In the genomic region with DNA sequence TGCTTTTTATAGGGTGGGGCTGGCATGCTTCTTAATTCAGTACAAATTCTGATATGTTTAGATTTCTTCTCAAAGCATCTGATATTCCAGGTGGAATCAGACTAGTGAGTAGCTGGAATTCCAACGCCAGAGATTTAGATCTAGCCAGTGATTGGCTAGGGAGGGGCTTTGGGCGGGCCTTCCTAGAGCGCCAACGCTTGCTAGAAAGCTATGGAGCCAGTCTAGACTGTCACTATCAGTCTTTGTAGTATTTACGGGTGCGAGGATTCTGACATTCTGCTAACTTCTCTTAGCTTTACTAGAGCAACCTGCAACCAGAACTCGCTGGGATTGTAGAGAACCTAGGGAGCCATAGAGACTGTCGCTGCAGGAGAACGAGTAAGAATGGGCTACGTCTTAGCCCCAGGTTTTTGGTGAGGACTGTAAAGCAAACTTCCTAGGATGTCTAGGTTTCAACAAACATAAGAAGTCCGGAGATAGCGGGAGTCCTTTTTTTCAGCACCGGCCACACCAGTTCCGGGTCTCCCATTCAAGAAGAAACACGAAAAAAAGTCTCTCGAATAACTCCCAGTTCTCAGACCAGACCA, we compare ENCODE assay signal across 8 mouse cellular contexts. TPM values are rescaled to one million over a fixed set of nuclear protein-coding genes. Genes with fewer than 3 reads are reported as not detected.
A peak's percentile ranks its signal among the peaks of the same experiment; 100 is the strongest.
DNase-seq lines count a peak whose midpoint lies in the region; ATAC-seq and TF ChIP-seq lines count a peak whose summit lies in the region.

A gene (plus strand): TSS at position 218 of the 587 bp plus-strand sequence.

- H3K27ac ChIP-seq in heart, embryonic 15.5 days, result no peak within 1 kb of the TSS
- no peak within 1 kb of the TSS for H3K27ac ChIP-seq in cortical plate, adult 2 months (ENCODE audit: insufficient read depth, low read length)
- H3K27ac ChIP-seq in hindbrain, embryonic 14.5 days, result no peak within 1 kb of the TSS
- H3K27ac ChIP-seq in midbrain, embryonic 11.5 days (ENCODE audit: low read depth, low read length), result no peak within 1 kb of the TSS

- H3K36me3 ChIP-seq in heart, embryonic 15.5 days, result no peaks in the 10 kb centered on the region
- H3K36me3 ChIP-seq in hindbrain, embryonic 14.5 days (replicated peaks; ENCODE audit: control insufficient read depth, insufficient read depth), result no peaks in the 10 kb centered on the region
- no peaks in the 10 kb centered on the region for H3K36me3 ChIP-seq in midbrain, embryonic 11.5 days (ENCODE audit: control insufficient read depth, insufficient read depth, low read length)

- 1% methylated on average over 16 of the region's 16 CpGs for WGBS in heart, embryonic 15.5 days
- under 1% methylated on average over 16 of the region's 16 CpGs for WGBS in hindbrain, embryonic 14.5 days
- WGBS in midbrain, embryonic 11.5 days, result under 1% methylated on average over 16 of the region's 16 CpGs

- no peak for TF ChIP-seq CTCF in cortical plate, adult 2 months (IDR thresholded peaks at IDR 0.05; ENCODE audit: extremely low read depth, insufficient read depth, low read length)

- H3K4me2 ChIP-seq in heart, embryonic 15.5 days, result peak within 1 kb of the TSS; percentile 91
- H3K4me2 ChIP-seq in hindbrain, embryonic 14.5 days (replicated peaks), result peak within 1 kb of the TSS; percentile 82
- peak within 1 kb of the TSS; percentile 81 for H3K4me2 ChIP-seq in midbrain, embryonic 11.5 days

- intact Hi-C loops in heart, postnatal 25 days (cut with DNase I), result no loop called here

- no peak for ATAC-seq in heart, embryonic 15.5 days (replicated peaks; ENCODE audit: insufficient number of reproducible peaks, insufficient read depth, low FRiP score, low read depth)
- ATAC-seq in hindbrain, embryonic 14.5 days (ENCODE audit: low FRiP score), result peak; percentile 46; the same call in 1 of the 2 replicates
- ATAC-seq in midbrain, embryonic 11.5 days (ENCODE audit: low FRiP score), result 0 out of 2 replicates have a peak, but pooled peaks have one; percentile 35

- H3K9me3 ChIP-seq in heart, embryonic 15.5 days (replicated peaks), result no peaks in the 10 kb centered on the region
- H3K9me3 ChIP-seq in hindbrain, embryonic 14.5 days (ENCODE audit: control insufficient read depth, low read length), result no peaks in the 10 kb centered on the region
- no peaks in the 10 kb centered on the region for H3K9me3 ChIP-seq in midbrain, embryonic 11.5 days (ENCODE audit: control insufficient read depth, low read length)

- H3K9ac ChIP-seq in heart, embryonic 15.5 days, result peak within 1 kb of the TSS; percentile 11; the same call in 1 of the 2 replicates
- peak within 1 kb of the TSS; percentile 82 for H3K9ac ChIP-seq in hindbrain, embryonic 14.5 days
- peak within 1 kb of the TSS; percentile 18; the same call in 1 of the 2 replicates for H3K9ac ChIP-seq in midbrain, embryonic 11.5 days (ENCODE audit: low read length)

- DNase-seq in heart, postnatal 25 days (ENCODE audit: low spot score), result no peak
- peak; percentile 57 for DNase-seq in hindbrain, embryonic 14.5 days (ENCODE audit: low spot score)
- DNase-seq in left cerebral cortex, adult 8-10 months (ENCODE audit: low spot score in 2 of 2), result peak; percentile 14 to 30
- peak; percentile 92 for DNase-seq in midbrain, embryonic 11.5 days (ENCODE audit: low spot score, missing footprints)
- DNase-seq in spleen, adult 18-20 months, result no peak
- DNase-seq in B cell, adult 2 months, result no peak

- peaks cover 57% of the 10 kb centered on the region for H3K27me3 ChIP-seq in heart, embryonic 15.5 days
- H3K27me3 ChIP-seq in hindbrain, embryonic 14.5 days (ENCODE audit: control insufficient read depth, insufficient read depth, low read length), result peaks cover 32% of the 10 kb centered on the region
- peaks cover 24% of the 10 kb centered on the region for H3K27me3 ChIP-seq in midbrain, embryonic 11.5 days (ENCODE audit: control insufficient read depth, insufficient read depth, low read length)

- TF ChIP-seq POLR2A in cortical plate, adult 2 months (IDR thresholded peaks at IDR 0.05; ENCODE audit: extremely low read depth, insufficient read depth, low read length), result 0 out of 2 replicates have a peak, but pooled peaks have one; percentile 11

- H3K4me1 ChIP-seq in heart, embryonic 15.5 days (replicated peaks), result peaks cover 25% of the 10 kb centered on the region
- peaks cover 3% of the 10 kb centered on the region for H3K4me1 ChIP-seq in cortical plate, adult 2 months (ENCODE audit: control insufficient read depth, insufficient read depth, low read length)
- peaks cover 25% of the 10 kb centered on the region; the same call in 1 of the 2 replicates for H3K4me1 ChIP-seq in hindbrain, embryonic 14.5 days (replicated peaks; ENCODE audit: control insufficient read depth, insufficient read depth, low read length)
- H3K4me1 ChIP-seq in midbrain, embryonic 11.5 days (ENCODE audit: control insufficient read depth, insufficient read depth, low read length), result peaks cover 5% of the 10 kb centered on the region; the same call in 1 of the 2 replicates

- H3K4me3 ChIP-seq in heart, embryonic 15.5 days, result peak within 1 kb of the TSS; percentile 51
- H3K4me3 ChIP-seq in cortical plate, adult 2 months (ENCODE audit: insufficient read depth, low read length), result peak within 1 kb of the TSS; percentile 97
- H3K4me3 ChIP-seq in hindbrain, embryonic 14.5 days (replicated peaks; ENCODE audit: low read length), result peak within 1 kb of the TSS; percentile 57
- peak within 1 kb of the TSS; percentile 60 for H3K4me3 ChIP-seq in midbrain, embryonic 11.5 days (ENCODE audit: low read depth, low read length)

RNA-seq across cellular contexts. Expression of the gene that starts here (rescaled TPM):
- polyA plus RNA-seq in heart, embryonic 15.5 days (2015; fragmentation: Nextera tagmentation; extraction: Ambion mirVana), result 0.05 and 0.16 TPM in 2 replicates
- not detected for total RNA-seq in heart, postnatal 25 days (2021)
- polyA plus RNA-seq in cortical plate, adult 2 months (2012; rRNA removed), result 5.8 and 6.0 TPM in 2 replicates
- polyA plus RNA-seq in hindbrain, embryonic 14.5 days (2014; fragmentation: Nextera tagmentation; extraction: Ambion mirVana), result 2.6 and 3.0 TPM in 2 replicates
- 10 to 100 TPM; 17.4 to 21.8 (median 19.6) TPM for total RNA-seq in left cerebral cortex, adult 8-10 months (2022)
- 0.25 TPM in 2 replicates for polyA plus RNA-seq in midbrain, embryonic 11.5 days (2014; fragmentation: Nextera tagmentation; extraction: Ambion mirVana)

Comparison
In these comparisons a context has a peak if more than half of its experiments do, and no peak if none do; other contexts are left out.
1. RNA of the gene that starts here (total RNA-seq): 17.4 to 21.8 TPM in left cerebral cortex, adult 8-10 months; not detected in heart, postnatal 25 days; every median in the first group is over 10 times any median in the second.
2. Peak in DNase-seq, ATAC-seq, H3K4me3 ChIP-seq, H3K9ac ChIP-seq and H3K4me2 ChIP-seq in midbrain, embryonic 11.5 days; RNA of the gene not detected or under 1 TPM.
3. H3K9ac ChIP-seq: peak in every context shown above with its lines; median percentile 82 in hindbrain, embryonic 14.5 days; 18 in midbrain, embryonic 11.5 days; 11 in heart, embryonic 15.5 days.
4. DNase-seq: peak in hindbrain, embryonic 14.5 days (single experiment) and left cerebral cortex, adult 8-10 months (2 of 2); none in heart, postnatal 25 days (single experiment), spleen, adult 18-20 months (0 of 2) and B cell, adult 2 months (0 of 2).
5. Peak in every context shown above with its lines, with median percentiles within 50 percentile points of each other: H3K4me2 ChIP-seq and H3K4me3 ChIP-seq.